Mouse (Mus musculus): ENCODE measurements around the gene Foxm1. TPM values are rescaled to one million over a fixed set of nuclear protein-coding genes. Genes with fewer than 3 reads are reported as not detected.

Gene Foxm1
- polyA plus RNA-seq (2012; ENCODE audit: low replicate concordance), result 6.1 and 17.4 TPM in 2 replicates

DNA sequence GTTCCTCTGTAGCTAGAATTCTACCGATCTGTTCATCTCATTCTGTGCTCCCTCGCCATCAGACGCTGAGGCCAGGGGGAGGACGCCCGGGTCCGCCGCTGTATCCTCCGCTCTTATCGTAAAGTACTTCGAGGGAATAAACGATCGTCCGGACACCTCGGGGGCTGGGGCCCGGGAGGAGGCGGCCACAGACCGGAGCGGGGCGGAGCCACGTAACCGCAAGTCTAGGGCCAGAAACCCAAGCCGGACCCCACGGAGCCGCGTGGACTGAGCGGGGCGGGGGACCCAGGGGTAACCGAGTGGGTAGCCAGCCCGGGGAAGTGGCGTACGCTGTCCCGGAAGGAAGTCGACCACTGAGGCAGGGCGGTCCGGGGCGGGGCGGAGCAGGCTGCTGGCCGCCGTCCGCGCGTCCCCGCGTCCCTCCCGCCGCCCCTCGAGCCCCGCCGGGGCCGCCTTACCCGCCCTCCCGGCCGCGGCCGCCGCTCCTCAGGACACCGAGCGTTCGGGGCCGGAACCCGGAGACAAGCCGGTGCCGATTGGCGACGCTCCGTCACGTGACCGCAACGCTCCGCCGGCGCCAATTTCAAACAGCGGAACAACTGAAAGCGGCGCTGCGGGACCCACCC, at the start of gene Foxm1, which contains the start of gene Rhno1:
Gene Foxm1 (plus strand): TSS at position 587 of the 626 bp plus-strand sequence.
Gene Rhno1 (minus strand): TSS at position 531 of the 626 bp plus-strand sequence.

DNA sequence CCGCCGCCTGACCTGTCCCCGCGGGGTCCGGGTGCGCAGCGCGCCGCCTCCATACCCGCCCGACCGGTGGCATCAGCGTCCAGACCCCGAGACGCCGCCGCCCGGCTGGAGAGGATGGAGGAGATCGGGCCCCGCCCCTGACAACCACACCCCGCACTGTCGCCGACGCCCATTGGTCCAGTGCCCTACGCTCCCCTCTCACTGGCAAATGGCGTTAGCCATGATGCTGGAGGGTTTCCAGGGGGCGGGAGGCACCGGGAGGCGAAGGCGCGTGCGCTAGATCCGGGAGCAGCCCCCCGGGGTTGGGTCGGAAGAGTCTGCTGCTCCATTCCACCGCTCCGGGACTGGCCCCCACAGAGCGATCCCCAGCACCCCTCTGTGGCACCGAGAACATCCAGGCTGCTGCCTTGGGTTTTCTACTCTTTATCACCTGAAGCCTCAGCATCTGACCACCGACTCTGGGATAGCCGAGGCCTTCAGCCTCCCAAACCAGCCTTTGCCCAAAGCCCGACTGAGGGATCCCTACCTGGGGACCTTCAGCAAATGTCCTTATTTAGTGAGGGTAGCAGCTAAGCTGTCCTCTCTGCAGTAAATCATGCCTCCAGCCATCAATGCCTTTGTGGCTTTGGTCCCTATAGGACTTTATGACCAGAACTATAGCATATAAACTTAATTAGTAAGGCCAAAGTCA, 6.9 kb upstream of the Foxm1 start, which contains the start of gene Tulp3:
Gene Tulp3 (minus strand): TSS at position 126 of the 691 bp plus-strand sequence.

DNA sequence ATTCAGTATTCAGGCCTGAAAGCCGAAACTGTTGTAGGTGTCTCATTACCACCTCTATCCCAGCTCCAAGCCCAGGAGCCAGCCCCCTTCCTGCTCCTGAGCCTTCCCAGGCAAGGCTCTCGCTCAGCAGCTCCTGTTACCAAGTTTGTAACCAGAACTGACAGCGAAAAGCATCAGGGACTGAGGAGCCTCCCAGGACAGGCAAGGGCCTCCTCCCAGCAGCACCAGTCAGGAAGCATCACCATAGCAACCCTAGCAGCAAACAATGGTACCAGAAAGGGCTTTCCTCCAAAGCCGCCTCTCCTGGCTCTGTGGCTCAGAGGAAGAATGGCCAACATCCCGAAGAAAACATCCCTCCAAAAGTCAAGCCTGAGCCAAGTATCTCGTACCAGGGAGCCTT, 12.4 kb downstream of the Foxm1 start, which contains the start of the genes Tex52 and Gm44596:
Gene Tex52 (plus strand): TSS at position 265 of the 400 bp plus-strand sequence.
Gene Gm44596 (plus strand): TSS at position 312 of the 400 bp plus-strand sequence.

DNA sequence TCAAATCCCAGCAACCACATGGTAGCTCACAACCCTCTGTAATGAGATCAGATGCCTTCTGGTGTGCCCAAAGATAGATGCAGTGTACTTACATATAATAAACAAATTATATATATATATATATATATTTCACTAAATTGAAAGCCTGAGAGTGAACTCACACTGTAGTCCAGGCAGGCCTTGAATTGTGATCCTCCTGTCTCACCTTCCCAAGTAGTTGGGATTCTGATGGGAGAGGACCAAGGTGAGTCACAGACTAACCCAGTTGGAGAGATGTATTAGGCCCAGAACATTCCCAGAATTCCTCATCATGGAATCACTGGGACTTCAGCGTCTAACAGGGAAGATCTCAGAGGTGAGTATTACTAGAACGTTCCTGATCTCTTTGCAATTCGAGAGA, 36.2 kb downstream of the Foxm1 start, which contains the start of gene Nrip2:
Gene Nrip2 (plus strand): TSS at position 301 of the 400 bp plus-strand sequence.

DNA sequence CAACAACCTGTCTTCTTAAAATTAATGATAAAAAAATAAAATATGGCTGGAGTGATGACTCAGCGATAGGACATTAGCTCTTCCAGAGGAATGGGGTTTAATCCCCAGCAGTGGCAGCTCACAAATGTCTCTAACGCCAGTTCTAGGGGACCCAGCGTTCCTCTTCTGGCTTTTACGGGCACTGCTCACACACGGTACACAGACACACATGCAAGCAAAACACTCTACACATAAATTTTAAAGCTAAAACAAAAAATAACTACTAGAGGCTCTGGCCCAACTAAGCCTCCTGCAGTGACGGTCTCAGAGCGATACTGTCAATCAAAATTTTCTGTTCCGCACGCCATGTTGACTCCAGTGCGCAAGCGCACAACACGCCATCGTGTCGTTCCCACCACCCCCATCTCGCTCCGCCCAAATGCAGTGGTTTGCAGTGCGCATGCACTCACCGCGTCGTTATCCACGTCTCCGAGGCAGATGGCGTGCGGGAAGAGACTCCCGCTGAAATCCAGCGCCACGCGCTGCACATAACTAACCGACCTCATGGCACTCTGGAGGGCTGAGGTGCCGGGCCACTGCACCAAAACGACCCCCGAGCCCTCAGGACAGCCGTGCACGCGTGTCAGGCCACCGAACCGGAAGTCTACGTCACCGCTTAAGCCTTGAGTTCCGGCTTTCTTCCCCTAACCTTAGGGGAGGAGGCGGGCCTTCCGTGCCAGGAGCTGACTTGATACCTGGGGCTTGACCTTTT, 61.7 kb downstream of the Foxm1 start, which contains the start of gene Itfg2:
Gene Itfg2 (minus strand): TSS at position 663 of the 751 bp plus-strand sequence.

Other genes with a start within 250 kb of the Foxm1 start
- 4.1 and 7.6 TPM in 2 replicates for gene Tspan9, start 219.4 kb upstream of the Foxm1 start, polyA plus RNA-seq (2012; ENCODE audit: low replicate concordance)
- gene Tead4, start 62.1 kb upstream of the Foxm1 start, polyA plus RNA-seq (2012; ENCODE audit: low replicate concordance), result not detected in 2 replicates
- 2.0 and 2.4 TPM in 2 replicates for gene Tulp3, start 7.1 kb upstream of the Foxm1 start, polyA plus RNA-seq (2012; ENCODE audit: low replicate concordance)
- gene Rhno1, start 56 bp upstream of the Foxm1 start, polyA plus RNA-seq (2012; ENCODE audit: low replicate concordance), result 31.3 and 51.5 TPM in 2 replicates
- 0.12 TPM in 1 of 2 replicates, not detected in the other for gene Tex52, start 12.5 kb downstream of the Foxm1 start, polyA plus RNA-seq (2012; ENCODE audit: low replicate concordance)
- gene Gm44596, start 12.5 kb downstream of the Foxm1 start, polyA plus RNA-seq (2012; ENCODE audit: low replicate concordance), result not detected in 2 replicates
- 0.07 and 0.28 TPM in 2 replicates for gene Nrip2, start 36.3 kb downstream of the Foxm1 start, polyA plus RNA-seq (2012; ENCODE audit: low replicate concordance)
- 20.5 and 26.9 TPM in 2 replicates for gene Itfg2, start 62.0 kb downstream of the Foxm1 start, polyA plus RNA-seq (2012; ENCODE audit: low replicate concordance)
- 91.2 and 98.3 TPM in 2 replicates for gene Fkbp4, start 75.7 kb downstream of the Foxm1 start, polyA plus RNA-seq (2012; ENCODE audit: low replicate concordance)
- gene Pzp, start 163.8 kb downstream of the Foxm1 start, polyA plus RNA-seq (2012; ENCODE audit: low replicate concordance), result not detected in 2 replicates
- gene A2ml1, start 218.6 kb downstream of the Foxm1 start, polyA plus RNA-seq (2012; ENCODE audit: low replicate concordance), result not detected in 2 replicates